ENCODE assay signal across 28 mouse cellular contexts in the genomic region with DNA sequence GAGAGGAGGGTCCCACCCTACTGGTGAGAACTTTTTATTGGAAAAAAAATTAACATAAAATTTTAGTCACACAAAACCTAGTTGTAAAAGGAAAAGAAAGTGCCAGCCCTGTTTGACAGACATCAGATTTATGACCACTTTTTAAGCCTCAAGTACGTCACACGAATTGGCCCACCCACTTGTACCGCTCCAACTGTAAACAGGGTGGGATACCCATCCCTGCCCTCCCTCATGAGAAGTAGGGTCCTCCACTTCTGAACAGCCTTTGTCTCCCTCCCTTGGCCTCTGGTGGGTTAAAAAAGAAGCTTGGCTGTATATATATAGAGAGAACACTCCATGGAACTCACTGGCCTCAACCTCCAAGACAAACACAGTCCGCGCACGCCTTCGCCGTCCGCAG.
DNase-seq lines count a peak whose midpoint lies in the region; ATAC-seq and TF ChIP-seq lines count a peak whose summit lies in the region.
"Had no signal": no experiment of that assay in that cellular context is flagged by ENCODE, and none has a peak within 500 bp of the region (broad histone marks: within the 10 kb centered on the region; RNA-seq: fewer than 3 reads in every experiment).

No protein-coding gene starts in this region.

- H3K4me3 ChIP-seq in kidney, embryonic 14.5 days (ENCODE audit: low read length), result no peak overlapping the region
- H3K4me3 ChIP-seq in lung, embryonic 15.5 days, result no peak overlapping the region
- H3K4me3 ChIP-seq in limb, embryonic 14.5 days (replicated peaks; ENCODE audit: low read length), result no peak overlapping the region
- H3K4me3 ChIP-seq in stomach, postnatal 0 days (ENCODE audit: low read depth, low read length), result no peak overlapping the region
- H3K4me3 ChIP-seq: embryonic facial prominence, embryonic 13.5 days; forebrain, embryonic 10.5 days; gastrocnemius, adult 2 months; heart, adult 2 months; heart, embryonic 13.5 days; hindbrain, embryonic 10.5 days; hindbrain, embryonic 15.5 days; left cerebral cortex, adult 2 months; liver, embryonic 15.5 days; midbrain, embryonic 10.5 days had no signal

- WGBS in kidney, embryonic 14.5 days, result 57% methylated on average over 9 of the region's 9 CpGs
- WGBS in lung, embryonic 15.5 days, result 37% methylated on average over 9 of the region's 9 CpGs
- 58% methylated on average over 9 of the region's 9 CpGs for WGBS in limb, embryonic 14.5 days
- WGBS in stomach, postnatal 0 days, result 23% methylated on average over 9 of the region's 9 CpGs

- no peaks in the 10 kb centered on the region for H3K36me3 ChIP-seq in kidney, embryonic 14.5 days (ENCODE audit: control insufficient read depth, insufficient read depth, low read length)
- no peaks in the 10 kb centered on the region for H3K36me3 ChIP-seq in lung, embryonic 15.5 days
- no peaks in the 10 kb centered on the region for H3K36me3 ChIP-seq in limb, embryonic 14.5 days (ENCODE audit: control insufficient read depth, insufficient read depth, low read length)
- no peaks in the 10 kb centered on the region for H3K36me3 ChIP-seq in stomach, postnatal 0 days (ENCODE audit: control insufficient read depth, insufficient read depth, low read length)
- H3K36me3 ChIP-seq: embryonic facial prominence, embryonic 13.5 days; forebrain, embryonic 10.5 days; G1E; heart, embryonic 13.5 days; hindbrain, embryonic 10.5 days; hindbrain, embryonic 15.5 days; liver, embryonic 15.5 days; midbrain, embryonic 10.5 days had no signal

- H3K9ac ChIP-seq in kidney, embryonic 14.5 days (ENCODE audit: low read depth, low read length), result no peak overlapping the region
- no peak overlapping the region for H3K9ac ChIP-seq in lung, embryonic 15.5 days
- no peak overlapping the region for H3K9ac ChIP-seq in limb, embryonic 14.5 days (ENCODE audit: low read depth, low read length, severe bottlenecking)
- no peak overlapping the region for H3K9ac ChIP-seq in stomach, postnatal 0 days (ENCODE audit: low read length)
- H3K9ac ChIP-seq: embryonic facial prominence, embryonic 13.5 days; heart, embryonic 13.5 days; hindbrain, embryonic 15.5 days; liver, embryonic 15.5 days had no signal

- no peak for TF ChIP-seq POLR2A in limb, embryonic 14.5 days (IDR thresholded peaks at IDR 0.05; ENCODE audit: borderline replicate concordance, extremely low read depth, insufficient read depth, insufficient read length)

- TF ChIP-seq CTCF in stomach, postnatal 0 days (IDR thresholded peaks at IDR 0.05; ENCODE audit: low read depth), result no peak

- no peak overlapping the region for H3K4me2 ChIP-seq in kidney, embryonic 14.5 days (replicated peaks; ENCODE audit: low read depth, low read length)
- 0 out of 2 replicates have a peak overlapping the region, but pooled peaks have one; percentile 14 for H3K4me2 ChIP-seq in lung, embryonic 15.5 days
- no peak overlapping the region for H3K4me2 ChIP-seq in limb, embryonic 14.5 days (replicated peaks; ENCODE audit: low read depth, low read length, severe bottlenecking)
- H3K4me2 ChIP-seq in stomach, postnatal 0 days (replicated peaks; ENCODE audit: low read depth), result peak overlapping the region; percentile 26; the same call in 1 of the 2 replicates
- H3K4me2 ChIP-seq: embryonic facial prominence, embryonic 13.5 days; heart, embryonic 13.5 days; hindbrain, embryonic 15.5 days; liver, embryonic 15.5 days had no signal

- no peak overlapping the region for H3K27ac ChIP-seq in kidney, embryonic 14.5 days (ENCODE audit: low read depth, low read length)
- H3K27ac ChIP-seq in lung, embryonic 15.5 days, result no peak overlapping the region
- H3K27ac ChIP-seq in limb, embryonic 14.5 days (replicated peaks; ENCODE audit: low read depth, low read length), result peak overlapping the region; percentile 41; the same call in 1 of the 2 replicates
- H3K27ac ChIP-seq in stomach, postnatal 0 days (replicated peaks), result no peak overlapping the region; the same call in 1 of the 2 replicates
- H3K27ac ChIP-seq: embryonic facial prominence, embryonic 13.5 days; gastrocnemius, adult 2 months; heart, adult 2 months; heart, embryonic 13.5 days; hindbrain, embryonic 10.5 days; hindbrain, embryonic 15.5 days; left cerebral cortex, adult 2 months; liver, embryonic 15.5 days; midbrain, embryonic 10.5 days had no signal

- no peaks in the 10 kb centered on the region for H3K27me3 ChIP-seq in kidney, embryonic 14.5 days (ENCODE audit: control insufficient read depth, insufficient read depth, low read length)
- H3K27me3 ChIP-seq in lung, embryonic 15.5 days, result no peaks in the 10 kb centered on the region
- H3K27me3 ChIP-seq in limb, embryonic 14.5 days (ENCODE audit: control insufficient read depth, insufficient read depth, low read length), result no peaks in the 10 kb centered on the region
- H3K27me3 ChIP-seq in stomach, postnatal 0 days (ENCODE audit: control insufficient read depth, insufficient read depth, low read length), result no peaks in the 10 kb centered on the region
- H3K27me3 ChIP-seq: embryonic facial prominence, embryonic 13.5 days; heart, embryonic 13.5 days; hindbrain, embryonic 15.5 days; liver, embryonic 15.5 days had no signal

- DNase-seq in kidney, adult 8-10 months, result no peak
- DNase-seq in lung, postnatal 10 days, result no peak
- DNase-seq in limb, embryonic 14.5 days (ENCODE audit: low spot score), result no peak
- DNase-seq in stomach, postnatal 0 days (ENCODE audit: low spot score), result no peak
- no peak for DNase-seq in gastrocnemius, postnatal 14 days
- no peak for DNase-seq in adrenal gland, adult 8-10 months
- DNase-seq: adrenal gland, postnatal 10 days; cerebellum, adult 8-10 months; cerebellum, postnatal 36 days; gastrocnemius, adult 2 months; heart, adult 2 months; heart, postnatal 10 days; kidney, postnatal 10 days; right cerebral cortex, postnatal 25 days had no signal

- peaks cover 12% of the 10 kb centered on the region for H3K4me1 ChIP-seq in kidney, embryonic 14.5 days (ENCODE audit: control insufficient read depth, insufficient read depth, low read length)
- peaks cover 19% of the 10 kb centered on the region for H3K4me1 ChIP-seq in lung, embryonic 15.5 days
- peaks cover 18% of the 10 kb centered on the region for H3K4me1 ChIP-seq in limb, embryonic 14.5 days (ENCODE audit: control insufficient read depth, insufficient read depth, low read length)
- H3K4me1 ChIP-seq in stomach, postnatal 0 days (replicated peaks; ENCODE audit: control insufficient read depth, insufficient read depth), result peaks cover 6% of the 10 kb centered on the region; the same call in 1 of the 2 replicates

- TF ChIP-seq EP300 in stomach, postnatal 0 days (optimal IDR thresholded peaks at IDR 0.05), result no peak

- ATAC-seq in kidney, embryonic 14.5 days (ENCODE audit: low FRiP score, low TSS enrichment), result peak; percentile 28; the same call in 1 of the 2 replicates
- ATAC-seq in lung, embryonic 15.5 days (ENCODE audit: borderline replicate concordance, extremely low read depth, low FRiP score, low TSS enrichment), result no peak
- ATAC-seq in limb, embryonic 14.5 days (ENCODE audit: low FRiP score, low read depth), result peak; percentile 53
- ATAC-seq in stomach, postnatal 0 days (ENCODE audit: low FRiP score, low TSS enrichment), result 0 out of 2 replicates have a peak, but pooled peaks have one; percentile 24
- ATAC-seq: forebrain, embryonic 16.5 days; inflammation-experienced regulatory T-cells, adult 6 months; midbrain, embryonic 16.5 days had no signal

- intact Hi-C loops in gastrocnemius, postnatal 14 days (cut with DNase I; ENCODE audit: low total_unique reads), result no loop called here

- H3K9me3 ChIP-seq in kidney, embryonic 14.5 days (ENCODE audit: control insufficient read depth, low read length), result no peaks in the 10 kb centered on the region
- no peaks in the 10 kb centered on the region for H3K9me3 ChIP-seq in lung, embryonic 15.5 days
- no peaks in the 10 kb centered on the region for H3K9me3 ChIP-seq in limb, embryonic 14.5 days (ENCODE audit: control insufficient read depth, low read length)
- no peaks in the 10 kb centered on the region for H3K9me3 ChIP-seq in stomach, postnatal 0 days (ENCODE audit: control insufficient read depth, low read length)
- H3K9me3 ChIP-seq: embryonic facial prominence, embryonic 13.5 days; forebrain, embryonic 10.5 days; heart, embryonic 13.5 days; hindbrain, embryonic 10.5 days; hindbrain, embryonic 15.5 days; liver, embryonic 15.5 days; midbrain, embryonic 10.5 days had no signal

Comparison
In these comparisons a context has a peak if more than half of its experiments do, and no peak if none do; other contexts are left out.
1. H3K4me2 ChIP-seq: peak in lung, embryonic 15.5 days (single experiment) and stomach, postnatal 0 days (single experiment); none in kidney, embryonic 14.5 days (single experiment) and limb, embryonic 14.5 days (single experiment).